Mouse (Mus musculus) MEL (cell line): Measurements from ENCODE around the gene Zer1.

Experiments
- CHD2 ChIP-seq: IDR thresholded peaks from 2 replicates; pipeline ENCODE4 v1.6.1; 2011; ENCODE audit warnings: low read length, improper control_type of control experiment
- CTCF ChIP-seq, 3 experiments: IDR thresholded peaks in 2 of 3; conservative IDR thresholded peaks in 1 of 3; 2 replicates each; pipeline ENCODE4 v1.5.1; 2011 to 2012; ENCODE audit warnings: low read length in 3 of 3, low read depth in 2 of 3, mild to moderate bottlenecking in 2 of 3, improper control_type of control experiment in 1 of 3, inconsistent platforms in 1 of 3, mixed read lengths in 1 of 3, moderate library complexity in 1 of 3; ENCODE audit not compliant: control insufficient read depth in 1 of 3, insufficient read depth in 1 of 3, poor library complexity in 1 of 3, severe bottlenecking in 1 of 3
- E2F4 ChIP-seq: IDR thresholded peaks from 2 replicates; pipeline ENCODE4 v1.6.1; 2011; ENCODE audit warnings: low read depth, low read length, improper control_type of control experiment, borderline replicate concordance
- UBTF ChIP-seq: IDR thresholded peaks from 2 replicates; pipeline ENCODE4 v1.6.1; 2012; ENCODE audit warnings: low read depth, mild to moderate bottlenecking, inconsistent platforms, low read length, improper control_type of control experiment, moderate library complexity, borderline replicate concordance; ENCODE audit not compliant: insufficient read depth
- USF2 ChIP-seq, 2 experiments: IDR thresholded peaks; 2 replicates each; pipeline ENCODE4 v1.6.1; 2011 to 2012; ENCODE audit warnings: improper control_type of control experiment in 2 of 2, low read length in 2 of 2, borderline replicate concordance in 1 of 2, inconsistent platforms in 1 of 2, low read depth in 1 of 2, mild to moderate bottlenecking in 1 of 2; ENCODE audit not compliant: insufficient read depth in 1 of 2
- ZC3H11A ChIP-seq: IDR thresholded peaks from 2 replicates; pipeline ENCODE4 v1.6.1; 2012; ENCODE audit warnings: low read depth, mild to moderate bottlenecking, inconsistent platforms, low read length, improper control_type of control experiment
- ZKSCAN1 ChIP-seq: IDR thresholded peaks from 2 replicates; pipeline ENCODE4 v1.6.1; 2012; ENCODE audit warnings: low read depth, mild to moderate bottlenecking, inconsistent platforms, low read length, improper control_type of control experiment, moderate library complexity

GRCm38 (mm10) chr2:30064298-30064697 is 60.1 kb downstream of the Zer1 start:
- TF ChIP-seq ZKSCAN1: no peak
- no peak for TF ChIP-seq CTCF (IDR thresholded peaks at IDR 0.05 in 2 of 3, conservative IDR thresholded peaks at IDR 0.05 in 1 of 3; ENCODE audit: control insufficient read depth in 1 of 3, insufficient read depth in 1 of 3, low read depth in 2 of 3, low read length in 3 of 3, poor library complexity in 1 of 3, severe bottlenecking in 1 of 3)
- TF ChIP-seq USF2 (IDR thresholded peaks at IDR 0.05; ENCODE audit: borderline replicate concordance in 1 of 2, insufficient read depth in 1 of 2, low read depth in 1 of 2, low read length in 2 of 2): no peak
- TF ChIP-seq E2F4: no peak
- TF ChIP-seq ZC3H11A: no peak
- TF ChIP-seq UBTF: no peak
- TF ChIP-seq CHD2: no peak
